Mouse (Mus musculus) CH12.LX (cell line): ENCODE measurements around the gene Pitpnm2. TPM values are rescaled to one million over a fixed set of nuclear protein-coding genes. Genes with fewer than 3 reads are reported as not detected.

Source experiments
- DNase-seq: peaks from one replicate; pipeline ENCODE4 v3.0.0-alpha.2; 2013; ENCODE audit errors: extremely low read depth
- H3K27ac ChIP-seq: 2 replicates; pipeline ENCODE4 v1.5.1; 2012; ENCODE audit warnings: low read depth, mild to moderate bottlenecking, control low read depth, moderate library complexity; ENCODE audit not compliant: insufficient read depth
- H3K27me3 ChIP-seq: replicated peaks from 2 replicates; pipeline ENCODE3; 2012; ENCODE audit warnings: inconsistent platforms
- H3K36me3 ChIP-seq, 2 experiments: replicated peaks in 1 of 2; 2 replicates each; pipeline versions ENCODE3 to v1.6.1; 2012; ENCODE audit warnings: inconsistent platforms in 1 of 2, low read length in 1 of 2, mild to moderate bottlenecking in 1 of 2, mixed read lengths in 1 of 2, moderate library complexity in 1 of 2; ENCODE audit not compliant: control insufficient read depth in 1 of 2, insufficient read depth in 1 of 2
- H3K4me1 ChIP-seq, 2 experiments: 2 replicates each; pipeline ENCODE4 v1.6.1; 2012; ENCODE audit warnings: inconsistent platforms in 1 of 2, moderate library complexity in 1 of 2; ENCODE audit not compliant: insufficient read depth in 2 of 2, control insufficient read depth in 1 of 2
- H3K4me2 ChIP-seq: 2 replicates; pipeline ENCODE4 v1.6.1; 2012; ENCODE audit warnings: low read depth, mild to moderate bottlenecking, control low read depth; ENCODE audit not compliant: poor library complexity, insufficient read depth, severe bottlenecking
- H3K4me3 ChIP-seq, 3 experiments: fragments of 150-350 bp in 1 of 3; sonication (generic) in 1 of 3; replicated peaks in 1 of 3; 2 replicates each; pipeline versions ENCODE3 to v1.5.1; 2011 to 2012; ENCODE audit warnings: low read depth in 2 of 3, low read length in 2 of 3, mild to moderate bottlenecking in 2 of 3, moderate library complexity in 2 of 3, control low read depth in 1 of 3, improper control_type of control experiment in 1 of 3, inconsistent platforms in 1 of 3, mixed read lengths in 1 of 3; ENCODE audit not compliant: poor library complexity in 1 of 3
- H3K79me2 ChIP-seq: replicated peaks from 2 replicates; pipeline ENCODE4 v1.6.1; 2012; ENCODE audit warnings: mild to moderate bottlenecking, moderate library complexity; ENCODE audit not compliant: control insufficient read depth, poor library complexity, insufficient read depth, severe bottlenecking; ENCODE audit errors: extremely low read depth
- H3K9ac ChIP-seq: 2 replicates; pipeline ENCODE4 v1.6.1; 2012; ENCODE audit warnings: low read depth, mild to moderate bottlenecking, control low read depth, moderate library complexity; ENCODE audit not compliant: insufficient read depth
- H3K9me3 ChIP-seq: replicated peaks from 2 replicates; pipeline ENCODE3; 2012; ENCODE audit warnings: low read length, inconsistent platforms, mixed read lengths
- BHLHE40 ChIP-seq: IDR thresholded peaks from 2 replicates; pipeline ENCODE4 v1.6.1; 2011; ENCODE audit warnings: mild to moderate bottlenecking, low read depth, low read length, improper control_type of control experiment
- CHD2 ChIP-seq: IDR thresholded peaks from 2 replicates; pipeline ENCODE4 v1.6.1; 2011; ENCODE audit warnings: low read length, improper control_type of control experiment
- CTCF ChIP-seq, 2 experiments: IDR thresholded peaks in 1 of 2; conservative IDR thresholded peaks in 1 of 2; 2 replicates each; pipeline ENCODE4 v1.5.1; 2011 to 2012; ENCODE audit warnings: low read depth in 2 of 2, low read length in 2 of 2, improper control_type of control experiment in 1 of 2, inconsistent platforms in 1 of 2, mild to moderate bottlenecking in 1 of 2, moderate library complexity in 1 of 2
- E2F4 ChIP-seq: IDR thresholded peaks from 2 replicates; pipeline ENCODE4 v1.6.1; 2011; ENCODE audit warnings: low read depth, low read length, improper control_type of control experiment; ENCODE audit not compliant: insufficient replicate concordance
- EP300 ChIP-seq: IDR thresholded peaks from 2 replicates; pipeline ENCODE4 v1.6.1; 2011; ENCODE audit warnings: low read length, improper control_type of control experiment
- ETS1 ChIP-seq: conservative IDR thresholded peaks from 2 replicates; pipeline ENCODE4 v1.6.1; 2012; ENCODE audit warnings: low read depth, mild to moderate bottlenecking, inconsistent platforms, low read length, improper control_type of control experiment, moderate library complexity
- GABPA ChIP-seq: IDR thresholded peaks from 2 replicates; pipeline ENCODE4 v1.6.1; 2012; ENCODE audit warnings: low read depth, low read length, improper control_type of control experiment, inconsistent platforms; ENCODE audit not compliant: insufficient replicate concordance
- HCFC1 ChIP-seq: IDR thresholded peaks from 2 replicates; pipeline ENCODE4 v1.6.1; 2012; ENCODE audit warnings: low read depth, mild to moderate bottlenecking, inconsistent platforms, low read length, improper control_type of control experiment
- IRF4 ChIP-seq: IDR thresholded peaks from 2 replicates; pipeline ENCODE4 v1.6.1; 2014; ENCODE audit warnings: low read depth, mild to moderate bottlenecking, inconsistent platforms, low read length, improper control_type of control experiment
- JUN ChIP-seq: IDR thresholded peaks from 2 replicates; pipeline ENCODE4 v1.6.1; 2011; ENCODE audit warnings: low read depth, mild to moderate bottlenecking, low read length, improper control_type of control experiment, moderate library complexity; ENCODE audit not compliant: insufficient read depth
- JUND ChIP-seq: conservative IDR thresholded peaks from 2 replicates; pipeline ENCODE4 v1.6.1; 2011; ENCODE audit warnings: low read depth, low read length, improper control_type of control experiment
- KAT2A ChIP-seq: IDR thresholded peaks from 2 replicates; pipeline ENCODE4 v1.6.1; 2012; ENCODE audit warnings: low read length, improper control_type of control experiment, inconsistent platforms; ENCODE audit not compliant: insufficient replicate concordance
- MAZ ChIP-seq: IDR thresholded peaks from 2 replicates; pipeline ENCODE4 v1.6.1; 2012; ENCODE audit warnings: low read depth, mild to moderate bottlenecking, inconsistent platforms, low read length, improper control_type of control experiment, moderate library complexity
- MXI1 ChIP-seq: IDR thresholded peaks from 2 replicates; pipeline ENCODE4 v1.6.1; 2011; ENCODE audit warnings: mild to moderate bottlenecking, low read depth, low read length, improper control_type of control experiment
- NRF1 ChIP-seq: IDR thresholded peaks from 2 replicates; pipeline ENCODE4 v1.6.1; 2014; ENCODE audit warnings: low read depth, mild to moderate bottlenecking, inconsistent platforms, low read length, improper control_type of control experiment, moderate library complexity
- POLR2A ChIP-seq: IDR thresholded peaks from 2 replicates; pipeline ENCODE4 v1.6.1; 2011; ENCODE audit warnings: low read depth, mild to moderate bottlenecking, improper control_type of control experiment, low read length
- RCOR1 ChIP-seq: conservative IDR thresholded peaks from 2 replicates; pipeline ENCODE4 v1.6.1; 2012; ENCODE audit warnings: low read depth, mild to moderate bottlenecking, inconsistent platforms, low read length, improper control_type of control experiment
- TBP ChIP-seq: conservative IDR thresholded peaks from 2 replicates; pipeline ENCODE4 v1.6.1; 2011; ENCODE audit warnings: low read depth, low read length, improper control_type of control experiment
- USF1 ChIP-seq: IDR thresholded peaks from 2 replicates; pipeline ENCODE4 v1.6.1; 2014; ENCODE audit warnings: low read depth, mild to moderate bottlenecking, inconsistent platforms, low read length, improper control_type of control experiment
- ZC3H11A ChIP-seq: IDR thresholded peaks from 2 replicates; pipeline ENCODE4 v1.6.1; 2012; ENCODE audit warnings: low read depth, mild to moderate bottlenecking, inconsistent platforms, low read length, improper control_type of control experiment
- ZMIZ1 ChIP-seq: IDR thresholded peaks from 2 replicates; pipeline ENCODE4 v1.6.1; 2012; ENCODE audit warnings: low read depth, mild to moderate bottlenecking, inconsistent platforms, low read length, improper control_type of control experiment
- dilution Hi-C: fragments of 300-500 bp; cut with MboI; formaldehyde crosslinking; loops from 2 replicates; pipeline ENCODE4 v1.14.3; 2020; ENCODE audit warnings: low sequenced_read_pairs; ENCODE audit not compliant: extremely low pct_unique_long_range_greater_than_20kb, extremely low pct_ligation_motif_present
- in situ Hi-C: fragments of 300-500 bp; cut with MboI; formaldehyde crosslinking; loops from 3 replicates; pipeline ENCODE4 v1.14.3; 2019; ENCODE audit warnings: low sequenced_read_pairs, low pct_ligation_motif_present, low pct_unique_long_range_greater_than_20kb, mixed read lengths
- polyA plus RNA-seq: library from polyadenylated mRNA; unstranded; fragments of >175 nt; gene quantifications from 2 replicates; pipeline ENCODE4 v1.2.1, GENCODE M21; 2012; ENCODE audit warnings: low read depth; ENCODE audit not compliant: insufficient read length
- total RNA-seq, 2 experiments: library from RNA; depleted of rRNA; stranded (reverse); fragments of 300-350 nt in 1 of 2; fragments of >200 nt in 1 of 2; gene quantifications; 2 replicates each; pipeline ENCODE4 v1.2.3; 2012 to 2014

Gene Pitpnm2
- total and polyA plus RNA-seq, 3 experiments = 1.0 to 11.9 (median 5.3) TPM

GRCm38 (mm10) chr5:124184898-124185701 is 64.5 kb downstream of the Pitpnm2 start:
- no peak overlapping the region for H3K4me3 ChIP-seq
- no peaks in the 10 kb centered on the region for H3K9me3 ChIP-seq
- in situ Hi-C loops (no loop called here), dilution Hi-C loops (no loop called here)
- no peak overlapping the region for H3K27ac ChIP-seq
- H3K27me3 ChIP-seq = no peaks in the 10 kb centered on the region
- H3K4me1 ChIP-seq = peaks cover 32 to 43% of the 10 kb centered on the region in 2 experiments
- H3K36me3 ChIP-seq = peaks cover 0 to 13% of the 10 kb centered on the region in 2 experiments
- H3K79me2 ChIP-seq = no peaks in the 10 kb centered on the region
- no peak overlapping the region for H3K9ac ChIP-seq
- H3K4me2 ChIP-seq = peak overlapping the region; percentile 38
- TF ChIP-seq GABPA (no peak), USF1 (no peak), ETS1 (peak; percentile 35; the same call in 1 of the 2 replicates), JUN (peak; percentile 86), MAZ (no peak), CTCF (conservative IDR thresholded peaks at IDR 0.05 in 1 of 2, IDR thresholded peaks at IDR 0.05 in 1 of 2; ENCODE audit: low read depth in 2 of 2, low read length in 2 of 2) (no peak), MXI1 (no peak), BHLHE40 (peak; percentile 30; the same call in 1 of the 2 replicates), JUND (peak; percentile 74), RCOR1 (no peak), E2F4 (no peak), EP300 (0 out of 2 replicates have a peak, but pooled peaks have one; percentile 20), CHD2 (no peak)
- peak; percentile 31 for DNase-seq

DNA sequence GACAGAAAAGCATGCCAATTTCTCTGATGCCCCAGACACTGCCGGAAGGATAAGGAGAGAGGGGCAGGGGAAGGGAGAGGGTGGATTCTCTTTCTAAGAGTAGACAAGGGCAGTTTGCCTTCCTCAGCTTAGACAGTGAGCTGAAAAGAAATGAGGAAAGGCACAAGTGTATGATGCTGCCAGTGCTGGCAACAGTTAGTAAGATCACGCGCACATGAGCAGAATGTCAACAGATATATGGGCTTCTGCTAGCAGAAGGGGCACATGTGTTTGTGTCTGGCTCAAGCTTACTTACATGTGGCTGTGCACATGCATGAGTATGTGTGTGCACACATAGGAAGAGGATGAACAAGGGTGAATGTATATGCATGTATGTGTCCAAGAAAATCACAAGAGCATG is 65.4 kb downstream of the Pitpnm2 start:
- peaks cover 0 to 13% of the 10 kb centered on the region in 2 experiments for H3K36me3 ChIP-seq
- no peaks in the 10 kb centered on the region for H3K27me3 ChIP-seq
- TF ChIP-seq KAT2A = no peak
- TF ChIP-seq JUN = no peak
- TF ChIP-seq CHD2 = no peak
- no peak for TF ChIP-seq POLR2A
- no peak for TF ChIP-seq TBP
- TF ChIP-seq USF1 = no peak
- no peak for TF ChIP-seq HCFC1
- TF ChIP-seq E2F4 = no peak
- TF ChIP-seq ZMIZ1 = no peak
- TF ChIP-seq IRF4 = no peak
- TF ChIP-seq MAZ = no peak
- no peak for TF ChIP-seq NRF1
- TF ChIP-seq ZC3H11A = no peak
- TF ChIP-seq GABPA = no peak
- dilution Hi-C loops (no loop called here), in situ Hi-C loops (no loop called here)
- no peak overlapping the region for H3K4me2 ChIP-seq
- H3K9me3 ChIP-seq = no peaks in the 10 kb centered on the region
- no peak for DNase-seq
- no peak overlapping the region for H3K9ac ChIP-seq
- H3K4me1 ChIP-seq = peaks cover 27 to 36% of the 10 kb centered on the region in 2 experiments
- no peak overlapping the region for H3K27ac ChIP-seq
- no peak overlapping the region for H3K4me3 ChIP-seq
- no peaks in the 10 kb centered on the region for H3K79me2 ChIP-seq
